Mouse (Mus musculus) lung, postnatal 0 days (tissue): ENCODE data around the gene Uso1. TPM values are rescaled to one million over a fixed set of nuclear protein-coding genes. Genes with fewer than 3 reads are reported as not detected.

Experiments used
- ATAC-seq: fragments of 200-750 bp; cut with Nextera tagmentation; 2 replicates; pipeline ENCODE4 v1.8.0; 2017; ENCODE audit warnings: moderate library complexity
- DNase-seq: peaks from one replicate; pipeline ENCODE4 v3.0.0-alpha.2; 2016; ENCODE audit warnings: low spot score
- H3K27ac ChIP-seq: fragments of 300-500 bp; sonication (generic); 2 replicates; pipeline ENCODE4 v1.5.1; 2014; ENCODE audit warnings: antibody characterized with exemption, mild to moderate bottlenecking, low read length, mixed read lengths
- H3K27me3 ChIP-seq: fragments of 300-500 bp; sonication (generic); replicated peaks from 2 replicates; pipeline ENCODE4 v1.6.1; 2014; ENCODE audit warnings: low read length, mixed read lengths; ENCODE audit not compliant: insufficient read depth
- H3K36me3 ChIP-seq: fragments of 300-500 bp; sonication (generic); 2 replicates; pipeline ENCODE4 v1.6.1; 2014; ENCODE audit warnings: low read length, mixed read lengths; ENCODE audit not compliant: insufficient read depth
- H3K4me1 ChIP-seq: fragments of 300-500 bp; sonication (generic); 2 replicates; pipeline ENCODE4 v1.6.1; 2014; ENCODE audit warnings: antibody characterized with exemption, low read depth, low read length, mixed read lengths; ENCODE audit not compliant: insufficient read depth
- H3K4me2 ChIP-seq: fragments of 300-500 bp; sonication (generic); replicated peaks from 2 replicates; pipeline ENCODE4 v1.6.1; 2014; ENCODE audit warnings: low read depth, mild to moderate bottlenecking, low read length, moderate library complexity, mixed read lengths
- H3K4me3 ChIP-seq: fragments of 300-500 bp; sonication (generic); 2 replicates; pipeline ENCODE4 v1.5.1; 2014; ENCODE audit warnings: low read depth, low read length
- H3K9ac ChIP-seq: fragments of 300-500 bp; sonication (generic); replicated peaks from 2 replicates; pipeline ENCODE4 v1.6.1; 2014; ENCODE audit warnings: low read depth, mild to moderate bottlenecking
- H3K9me3 ChIP-seq: fragments of 300-500 bp; sonication (generic); 2 replicates; pipeline ENCODE4 v1.6.1; 2016; ENCODE audit warnings: low read length, mixed read lengths
- CTCF ChIP-seq: IDR thresholded peaks from 2 replicates; pipeline ENCODE4 v1.5.1; 2016; ENCODE audit warnings: antibody characterized with exemption, mild to moderate bottlenecking
- EP300 ChIP-seq: IDR thresholded peaks from 2 replicates; pipeline ENCODE4 v1.6.1; 2016; ENCODE audit warnings: antibody characterized with exemption, mild to moderate bottlenecking, control low read depth
- WGBS: fragments of 180-500 bp; shearing (Covaris S2); extraction: QIAGEN DNeasy Blood & Tissue Kit; methylation state at CpG from one replicate; pipeline ENCODE4 v1.1.7; 2014; 5-methylcytosine and 5-hydroxymethylcytosine counted together
- polyA plus RNA-seq: library from polyadenylated mRNA; unstranded; fragments of >200 nt; fragmentation: Nextera tagmentation; extraction: Ambion mirVana; gene quantifications from 2 replicates; pipeline ENCODE4 v1.2.1, GENCODE M21; 2015

The Uso1 gene
- polyA plus RNA-seq, 1 experiment from 2014 or later: 28.8 TPM

DNA sequence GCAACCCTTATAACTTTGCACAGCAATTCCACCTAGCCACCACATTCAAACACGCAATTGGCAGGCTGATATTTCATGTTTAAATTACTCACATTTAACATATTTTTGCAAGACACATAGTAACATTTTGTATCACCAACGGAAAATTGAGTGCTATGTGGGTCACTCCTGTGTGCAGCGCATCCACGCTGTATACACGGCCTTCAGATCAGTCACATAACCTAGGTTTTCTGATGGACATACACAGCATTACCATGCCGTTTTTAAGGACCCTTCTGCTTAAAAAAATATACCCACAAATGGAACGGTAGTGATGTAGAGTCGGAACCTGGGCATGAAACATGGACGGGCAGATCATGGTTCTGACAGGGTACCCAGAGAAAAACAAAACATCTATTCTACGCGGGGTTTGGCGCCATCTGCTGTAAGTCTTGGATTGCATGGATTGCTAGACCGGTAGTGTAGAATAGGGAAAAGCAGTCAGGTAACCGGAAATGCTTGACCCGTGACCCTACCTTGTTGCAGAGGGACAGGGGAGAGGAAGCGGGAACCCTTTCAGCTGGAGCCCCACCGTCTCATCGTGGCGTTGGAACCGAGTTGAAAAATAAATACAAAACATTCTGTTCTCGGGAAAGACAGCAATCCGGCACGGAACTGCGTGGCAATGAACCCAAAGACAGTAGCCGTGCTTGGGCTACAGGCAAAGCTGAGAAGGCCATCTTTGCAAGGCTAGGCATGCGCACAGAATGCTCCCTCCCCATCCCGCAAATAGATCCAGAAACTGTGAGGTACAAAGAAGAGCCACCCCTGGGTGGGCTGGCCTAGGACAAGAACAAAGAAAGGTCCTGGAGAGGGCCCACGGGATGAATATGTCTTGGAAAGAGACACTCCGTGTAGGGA, 101.8 kb downstream of the Uso1 start:
- TF ChIP-seq EP300: no peak
- peak; percentile 87 for TF ChIP-seq CTCF
- peak overlapping the region; percentile 22; the same call in 1 of the 2 replicates for H3K4me2 ChIP-seq
- ATAC-seq (peak; percentile 33; the same call in 1 of the 2 replicates), DNase-seq (peak; percentile 75)
- H3K27me3 ChIP-seq: no peaks in the 10 kb centered on the region
- H3K9me3 ChIP-seq: no peaks in the 10 kb centered on the region
- H3K4me1 ChIP-seq: no peaks in the 10 kb centered on the region
- H3K27ac ChIP-seq: no peak overlapping the region
- 37% methylated on average over 29 of the region's 29 CpGs for WGBS
- no peaks in the 10 kb centered on the region for H3K36me3 ChIP-seq
- no peak overlapping the region for H3K9ac ChIP-seq
- no peak overlapping the region for H3K4me3 ChIP-seq

DNA sequence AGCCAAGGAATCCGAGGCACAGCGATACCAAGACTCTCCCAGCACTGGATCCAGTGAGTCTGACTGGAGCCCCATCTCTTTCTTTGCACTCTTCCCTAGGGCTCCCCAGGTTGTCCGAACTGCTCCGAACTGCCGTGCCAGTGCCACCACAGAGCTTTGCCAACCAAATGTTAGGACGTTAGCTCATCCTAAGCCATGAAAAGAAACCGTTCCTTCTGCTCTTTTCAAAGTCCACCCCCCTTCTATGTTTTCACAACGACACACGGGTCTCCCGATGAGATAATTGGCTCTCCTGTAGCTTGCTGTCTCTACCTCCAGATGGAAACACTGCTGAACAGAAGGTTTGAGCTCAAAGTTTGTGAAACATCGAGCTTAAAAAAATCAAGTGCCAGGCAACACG, 103.0 kb downstream of the Uso1 start:
- DNase-seq (no peak), ATAC-seq (no peak)
- WGBS: 93% methylated on average over 12 of the region's 12 CpGs
- H3K4me1 ChIP-seq: no peaks in the 10 kb centered on the region
- H3K9me3 ChIP-seq: no peaks in the 10 kb centered on the region
- no peak overlapping the region for H3K27ac ChIP-seq
- no peak overlapping the region for H3K4me3 ChIP-seq
- no peaks in the 10 kb centered on the region for H3K36me3 ChIP-seq
- no peak overlapping the region for H3K9ac ChIP-seq
- no peaks in the 10 kb centered on the region for H3K27me3 ChIP-seq
- no peak overlapping the region for H3K4me2 ChIP-seq
- no peak for TF ChIP-seq CTCF
- TF ChIP-seq EP300: no peak

GRCm38 (mm10) chr5:92244900-92245299, 107.2 kb downstream of the Uso1 start:
- ATAC-seq (no peak), DNase-seq (no peak)
- H3K9ac ChIP-seq: no peak overlapping the region
- H3K4me2 ChIP-seq: no peak overlapping the region
- WGBS: 90% methylated on average over 2 of the region's 2 CpGs
- no peak overlapping the region for H3K4me3 ChIP-seq
- no peaks in the 10 kb centered on the region for H3K36me3 ChIP-seq
- H3K9me3 ChIP-seq: no peaks in the 10 kb centered on the region
- no peaks in the 10 kb centered on the region for H3K27me3 ChIP-seq
- H3K27ac ChIP-seq: no peak overlapping the region
- TF ChIP-seq EP300 (no peak), CTCF (no peak)
- H3K4me1 ChIP-seq: no peaks in the 10 kb centered on the region

GRCm38 (mm10) chr5:92245483-92245882, 107.7 kb downstream of the Uso1 start:
- 83% methylated on average over 9 of the region's 9 CpGs for WGBS
- H3K4me2 ChIP-seq: no peak overlapping the region
- H3K9ac ChIP-seq: no peak overlapping the region
- no peaks in the 10 kb centered on the region for H3K9me3 ChIP-seq
- no peak for ATAC-seq
- no peaks in the 10 kb centered on the region for H3K27me3 ChIP-seq
- no peak for DNase-seq
- no peak for TF ChIP-seq EP300
- no peak for TF ChIP-seq CTCF
- no peaks in the 10 kb centered on the region for H3K4me1 ChIP-seq
- H3K4me3 ChIP-seq: no peak overlapping the region
- no peak overlapping the region for H3K27ac ChIP-seq
- H3K36me3 ChIP-seq: no peaks in the 10 kb centered on the region

DNA sequence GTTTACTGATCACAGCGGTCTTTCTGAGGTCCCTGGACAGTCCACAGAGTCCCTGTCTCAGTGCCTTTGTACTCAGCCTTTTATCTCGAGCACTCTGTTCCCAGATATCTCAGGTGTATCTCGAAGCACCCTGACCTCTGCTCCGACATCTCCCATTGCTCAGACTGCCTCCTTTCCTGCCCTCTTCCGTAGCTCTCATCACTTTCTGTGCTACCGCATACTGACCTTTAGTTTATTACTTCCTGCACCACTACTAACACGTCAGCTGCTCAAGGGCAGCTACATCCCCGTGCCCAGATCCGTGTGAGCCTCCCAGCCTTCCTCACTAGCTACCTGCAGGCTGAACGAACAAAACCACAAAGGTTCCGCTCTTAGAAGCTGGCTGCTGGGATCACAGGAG, 110.9 kb downstream of the Uso1 start:
- Histone ChIP-seq H3K27ac (no peak overlapping the region), H3K9ac (no peak overlapping the region)
- ATAC-seq: no peak

GRCm38 (mm10) chr5:92252031-92252430, 114.3 kb downstream of the Uso1 start:
- Histone ChIP-seq H3K27ac (no peak overlapping the region), H3K4me1 (no peaks in the 10 kb centered on the region), H3K36me3 (no peaks in the 10 kb centered on the region), H3K9ac (no peak overlapping the region), H3K4me2 (no peak overlapping the region), H3K4me3 (no peak overlapping the region), H3K27me3 (no peaks in the 10 kb centered on the region), H3K9me3 (no peaks in the 10 kb centered on the region)
- DNase-seq: no peak
- TF ChIP-seq EP300 (no peak), CTCF (no peak)
- no peak for ATAC-seq
- WGBS: 91% methylated on average over 6 of the region's 6 CpGs

More for the DNA sequence above, 110.9 kb downstream of the Uso1 start:
- H3K27me3 ChIP-seq: no peaks in the 10 kb centered on the region
- H3K4me3 ChIP-seq: no peak overlapping the region
- H3K4me1 ChIP-seq: no peaks in the 10 kb centered on the region
- no peak for DNase-seq
- no peaks in the 10 kb centered on the region for H3K36me3 ChIP-seq
- no peak overlapping the region for H3K4me2 ChIP-seq
- H3K9me3 ChIP-seq: no peaks in the 10 kb centered on the region
- TF ChIP-seq EP300 (no peak), CTCF (no peak)
- 69% methylated on average over 11 of the region's 11 CpGs for WGBS

Other genes with a start within 250 kb of the Uso1 start
- 70.7 and 72.4 TPM in 2 replicates for gene Rchy1, start 174.9 kb upstream of the Uso1 start, polyA plus RNA-seq
- gene Odaph, start 150.5 kb upstream of the Uso1 start, polyA plus RNA-seq: 0.21 TPM in 1 of 2 replicates, not detected in the other
- gene Cdkl2, start 94.1 kb upstream of the Uso1 start, polyA plus RNA-seq: 5.1 and 6.2 TPM in 2 replicates
- 95.2 and 102 TPM in 2 replicates for gene G3bp2, start 54.2 kb upstream of the Uso1 start, polyA plus RNA-seq
- gene U90926, start 77.5 kb downstream of the Uso1 start, polyA plus RNA-seq: not detected in 2 replicates
- 0.14 and 0.69 TPM in 2 replicates for gene Ppef2, start 118.3 kb downstream of the Uso1 start, polyA plus RNA-seq
- 27.2 and 27.8 TPM in 2 replicates for gene Naaa, start 140.2 kb downstream of the Uso1 start, polyA plus RNA-seq
- 14.8 and 15.0 TPM in 2 replicates for gene Sdad1, start 172.5 kb downstream of the Uso1 start, polyA plus RNA-seq
- gene Cxcl9, start 190.1 kb downstream of the Uso1 start, polyA plus RNA-seq: not detected in 2 replicates
- 37.0 and 46.5 TPM in 2 replicates for gene Art3, start 193.9 kb downstream of the Uso1 start, polyA plus RNA-seq
- gene Cxcl10, start 211.0 kb downstream of the Uso1 start, polyA plus RNA-seq: 0.49 and 3.1 TPM in 2 replicates